Mouse (Mus musculus) neural tube, embryonic 11.5 days (tissue): ENCODE data around the gene Slxl1. TPM values are rescaled to one million over a fixed set of nuclear protein-coding genes. Genes with fewer than 3 reads are reported as not detected.
"Not testable (repeated sequence)": the region's sequence is repeated elsewhere in the genome, so short reads cannot be mapped to it uniquely, and the experiment has no call there.

Source experiments
- ATAC-seq: fragments of 200-750 bp; cut with Nextera tagmentation; 2 replicates; pipeline ENCODE4 v1.8.0; 2017; ENCODE audit warnings: moderate number of reproducible peaks, mild to moderate bottlenecking, moderate TSS enrichment, moderate library complexity; ENCODE audit not compliant: insufficient read depth, low FRiP score, low TSS enrichment
- DNase-seq: peaks from one replicate; pipeline ENCODE4 v3.0.0-alpha.2; 2015; ENCODE audit warnings: low spot score
- H3K27ac ChIP-seq: fragments of 300-500 bp; sonication (generic); 2 replicates; pipeline ENCODE4 v1.5.1; 2014; ENCODE audit warnings: low read depth, mild to moderate bottlenecking, low read length
- H3K27me3 ChIP-seq: fragments of 300-500 bp; sonication (generic); 2 replicates; pipeline ENCODE4 v1.6.1; 2014; ENCODE audit warnings: mild to moderate bottlenecking, low read length, mixed read lengths; ENCODE audit not compliant: control insufficient read depth, insufficient read depth
- H3K36me3 ChIP-seq: fragments of 300-500 bp; sonication (generic); 2 replicates; pipeline ENCODE4 v1.6.1; 2014; ENCODE audit warnings: mild to moderate bottlenecking, low read length, moderate library complexity, mixed read lengths; ENCODE audit not compliant: control insufficient read depth, insufficient read depth
- H3K4me1 ChIP-seq: fragments of 300-500 bp; sonication (generic); 2 replicates; pipeline ENCODE4 v1.6.1; 2014; ENCODE audit warnings: low read length, mixed read lengths; ENCODE audit not compliant: control insufficient read depth, insufficient read depth
- H3K4me2 ChIP-seq: fragments of 300-500 bp; sonication (generic); 2 replicates; pipeline ENCODE4 v1.6.1; 2014; ENCODE audit warnings: low read depth, mild to moderate bottlenecking, moderate library complexity
- H3K4me3 ChIP-seq: fragments of 300-500 bp; sonication (generic); 2 replicates; pipeline ENCODE4 v1.5.1; 2014; ENCODE audit warnings: low read depth, low read length
- H3K9ac ChIP-seq: fragments of 300-500 bp; sonication (generic); 2 replicates; pipeline ENCODE4 v1.6.1; 2014; ENCODE audit warnings: mild to moderate bottlenecking, low read length
- H3K9me3 ChIP-seq: fragments of 300-500 bp; sonication (generic); 2 replicates; pipeline ENCODE4 v1.6.1; 2016; ENCODE audit warnings: low read length; ENCODE audit not compliant: control insufficient read depth
- WGBS: fragments of 180-500 bp; shearing (Covaris S2); extraction: QIAGEN DNeasy Blood & Tissue Kit; methylation state at CpG from one replicate; pipeline ENCODE4 v1.1.7; 2014; 5-methylcytosine and 5-hydroxymethylcytosine counted together
- polyA plus RNA-seq: library from polyadenylated mRNA; unstranded; fragments of >200 nt; fragmentation: Nextera tagmentation; extraction: Ambion mirVana; gene quantifications from 2 replicates; pipeline ENCODE4 v1.2.1, GENCODE M21; 2014

Slxl1 gene
- polyA plus RNA-seq: not detected in 2 replicates

GRCm38 (mm10) chrX:55226576-55226975 lies at the start of gene Slxl1:
Gene Slxl1 (plus strand): TSS chrX:55226876.
- not testable (repeated sequence) for ATAC-seq, H3K9me3 ChIP-seq, H3K4me2 ChIP-seq, H3K27ac ChIP-seq, H3K4me3 ChIP-seq, H3K27me3 ChIP-seq, H3K4me1 ChIP-seq, H3K36me3 ChIP-seq, H3K9ac ChIP-seq, DNase-seq
- no CpG with 5 or more reads among the region's 6 CpGs for WGBS
